Mouse (Mus musculus): Measurements from ENCODE around the gene Iqgap1.
A peak's percentile ranks its signal among the peaks of the same experiment; 100 is the strongest.

Iqgap1 gene

GRCm38 (mm10) chr7:80843176-80843575, 17.4 kb upstream of the Iqgap1 start:
- no peak for DNase-seq

- DNase-seq, result no peak
Measured at GRCm38 (mm10) chr7:80842132-80842531, 16.4 kb upstream of the Iqgap1 start.

DNA sequence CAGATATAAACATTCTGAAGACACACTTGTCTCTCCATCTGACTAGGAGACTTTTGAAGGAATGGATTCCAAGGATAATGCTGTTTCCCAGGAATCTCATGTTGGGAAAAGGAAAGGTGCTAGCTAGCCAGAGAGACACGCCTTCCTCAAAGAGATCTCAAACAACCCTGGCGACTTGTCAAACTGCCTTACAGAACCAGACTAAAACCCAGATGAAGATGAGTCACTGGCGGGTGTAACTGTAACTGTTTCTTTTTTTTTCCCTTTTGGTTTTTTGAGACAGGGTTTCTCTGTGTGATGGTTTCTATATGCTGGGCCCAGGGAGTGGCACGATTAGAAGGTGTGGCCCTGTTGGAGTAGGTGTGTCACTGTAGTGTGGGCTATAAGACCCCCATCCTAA, 15.2 kb upstream of the Iqgap1 start:
- no peak for DNase-seq

DNA sequence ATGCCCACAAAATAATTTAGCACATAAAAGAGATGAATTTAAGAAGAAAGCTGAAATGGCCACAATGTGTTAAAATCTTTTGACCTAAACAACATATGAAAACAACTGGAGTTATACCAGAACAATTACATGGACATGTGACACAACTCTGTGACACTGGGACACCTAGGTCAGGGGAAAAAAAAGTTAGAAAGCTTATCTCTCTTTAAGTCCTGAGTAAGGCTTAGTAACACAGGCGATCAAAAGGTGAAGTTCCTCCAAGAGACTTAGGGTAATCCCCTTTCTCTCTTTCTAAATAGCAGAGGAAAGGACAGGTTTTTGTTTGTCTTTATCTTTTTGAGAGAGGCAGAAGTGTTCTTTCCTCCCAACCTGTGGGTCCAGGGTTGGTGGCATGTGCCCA, 14.5 kb upstream of the Iqgap1 start:
- DNase-seq, result no peak

DNA sequence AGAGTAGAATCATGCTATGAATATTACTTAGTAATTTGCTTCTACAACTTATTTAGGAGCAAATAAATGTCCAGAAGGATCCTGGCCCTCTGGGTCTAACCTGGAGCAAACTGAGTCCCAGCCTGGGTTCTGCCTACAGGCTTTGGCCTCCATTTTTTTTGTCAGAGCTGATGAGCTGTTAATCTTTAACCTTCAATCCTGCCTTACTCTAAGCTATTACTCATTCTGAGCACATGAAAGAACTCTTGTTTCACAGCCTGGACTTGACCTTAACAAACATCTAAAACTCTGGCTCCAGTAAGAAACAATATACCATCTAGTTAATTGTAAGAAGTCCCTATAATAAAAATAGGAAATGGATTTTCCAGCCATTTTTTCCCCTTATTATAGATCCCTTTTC, 14.0 kb upstream of the Iqgap1 start:
- no peak for DNase-seq

- no peak for DNase-seq
Measured at GRCm38 (mm10) chr7:80838247-80838646, 12.5 kb upstream of the Iqgap1 start.

- DNase-seq, result peak in 1 of 2 experiments; percentile 30
Measured at GRCm38 (mm10) chr7:80837736-80838135, 12.0 kb upstream of the Iqgap1 start.

DNA sequence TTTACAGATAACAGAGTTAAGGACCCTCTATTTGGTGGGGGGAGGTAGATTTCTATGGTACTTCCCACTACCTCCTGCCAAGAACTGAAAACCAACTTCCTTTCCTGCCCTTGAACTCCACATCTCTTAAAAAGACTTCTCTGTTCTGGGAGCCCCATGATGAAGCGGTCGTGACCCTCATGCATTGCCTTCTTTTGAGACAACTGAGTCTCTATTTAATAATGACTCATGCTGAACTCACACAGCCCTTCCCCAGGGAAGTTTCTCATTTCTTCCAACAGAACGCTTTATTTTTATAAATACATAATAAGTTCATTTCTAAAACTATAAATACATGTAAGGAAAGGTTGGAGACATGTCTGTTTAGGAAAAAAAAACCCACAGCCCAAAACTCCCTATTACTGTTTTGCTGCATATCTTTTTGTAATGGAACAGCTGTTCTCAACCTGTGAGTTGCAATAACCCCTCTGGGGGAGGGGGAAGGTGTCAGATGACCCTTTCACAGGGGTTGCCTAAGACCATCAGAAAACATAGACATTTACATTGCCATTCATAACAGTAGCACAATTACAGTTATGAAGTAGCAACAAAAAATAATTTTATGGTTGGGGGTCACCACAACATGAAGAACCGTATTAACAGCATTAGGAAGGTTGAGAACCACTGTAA, 10.3 kb upstream of the Iqgap1 start:
- DNase-seq, result no peak

DNA sequence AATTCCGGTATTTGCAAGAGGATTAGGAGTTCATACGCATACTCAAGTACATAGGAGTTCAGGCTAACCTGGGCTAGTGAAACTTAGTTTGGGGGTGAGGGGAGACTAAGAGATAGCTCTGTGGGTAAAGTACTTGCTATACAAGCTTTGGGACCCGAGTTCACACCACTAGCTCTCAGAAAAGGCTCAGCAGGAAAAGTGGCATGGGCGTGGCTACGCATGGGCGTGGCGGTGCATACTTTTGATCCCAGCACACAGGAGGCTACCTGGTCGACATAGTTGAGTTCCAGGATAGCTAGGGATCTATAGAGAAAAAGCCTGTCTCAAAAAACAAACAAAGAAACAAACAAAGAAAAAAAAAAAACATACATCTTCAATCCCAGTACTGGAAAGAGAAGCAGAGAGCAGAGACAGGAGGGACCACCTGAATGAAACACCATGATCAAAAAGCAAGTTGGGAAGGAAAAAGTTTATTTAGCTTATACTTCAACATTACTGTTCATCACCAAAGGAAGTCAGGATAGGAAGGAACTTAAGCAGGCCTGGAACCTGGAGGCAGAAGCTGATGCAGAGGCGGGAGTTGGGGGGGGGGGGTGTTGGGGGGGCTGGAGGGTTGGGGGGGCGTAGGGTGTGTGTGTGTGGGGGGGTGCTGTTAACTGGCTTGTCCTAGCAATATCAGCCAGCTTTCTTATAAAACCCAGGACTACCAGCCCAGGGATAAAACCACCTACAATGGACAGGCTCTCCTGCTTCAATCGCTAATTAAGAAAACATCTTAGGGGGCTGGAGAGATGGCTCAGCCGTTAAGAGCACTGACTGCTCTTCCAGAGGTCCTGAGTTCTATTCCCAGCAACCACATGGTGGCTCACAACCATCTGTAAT, 8.1 kb upstream of the Iqgap1 start:
- DNase-seq, result no peak

- peak; percentile 72 to 83 for DNase-seq
Measured at GRCm38 (mm10) chr7:80832996-80833650, 7.3 kb upstream of the Iqgap1 start.

DNA sequence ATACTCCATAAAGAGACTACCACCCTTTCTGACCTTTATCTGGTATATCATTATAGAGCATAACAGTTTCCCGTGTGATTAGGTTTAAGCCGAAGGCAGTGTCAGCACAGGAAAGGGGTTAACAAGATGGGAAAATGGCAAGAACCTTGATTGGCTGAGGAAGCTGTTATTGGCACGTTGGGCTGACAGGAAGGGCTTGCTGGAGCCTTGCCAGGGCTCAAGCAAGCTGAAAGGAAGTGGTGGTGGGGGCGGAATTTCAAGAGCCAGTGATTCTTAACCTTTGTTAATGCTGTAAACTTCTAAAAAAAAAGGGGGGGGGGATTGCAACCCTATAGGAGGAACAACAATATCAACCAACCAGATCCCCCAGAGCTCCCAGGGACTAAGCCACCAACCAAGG, 6.4 kb upstream of the Iqgap1 start:
- DNase-seq, result peak; percentile 62 to 76

DNA sequence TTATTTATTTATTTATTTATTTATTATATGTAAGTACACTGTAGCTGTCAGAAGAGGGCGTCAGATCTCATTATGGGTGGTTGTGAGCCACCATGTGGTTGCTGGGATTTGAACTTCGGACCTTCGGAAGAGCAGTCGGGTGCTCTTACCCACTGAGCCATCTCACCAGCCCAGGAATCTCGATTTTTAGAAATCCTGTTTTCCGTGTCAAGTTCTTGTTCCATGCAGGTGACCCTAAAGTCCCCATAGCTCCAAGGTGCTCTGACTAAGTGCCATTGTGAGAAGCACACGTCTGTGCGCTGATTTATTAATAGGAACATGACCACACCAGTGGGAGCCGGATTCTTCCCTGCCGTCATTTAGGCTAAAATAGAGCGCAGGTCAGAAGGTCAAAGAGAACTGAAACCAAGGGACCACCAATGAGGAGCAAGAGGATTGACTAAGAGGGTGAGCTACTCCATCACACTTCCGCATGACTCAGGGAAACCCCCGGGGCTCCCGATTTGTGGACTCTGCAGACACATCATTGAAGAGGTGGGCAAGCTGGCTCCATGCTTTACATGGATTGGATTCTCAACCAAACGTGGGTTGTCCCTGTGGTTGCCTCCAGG, 4.5 kb upstream of the Iqgap1 start:
- no peak for DNase-seq

- peak; percentile 55 to 67 for DNase-seq
Measured at GRCm38 (mm10) chr7:80828146-80828860, 2.5 kb upstream of the Iqgap1 start.

- DNase-seq, result peak; percentile 32 to 55
Measured at GRCm38 (mm10) chr7:80823875-80824682, 1.7 kb downstream of the Iqgap1 start.

GRCm38 (mm10) chr7:80823267-80823666, 2.5 kb downstream of the Iqgap1 start:
- no peak for DNase-seq

DNA sequence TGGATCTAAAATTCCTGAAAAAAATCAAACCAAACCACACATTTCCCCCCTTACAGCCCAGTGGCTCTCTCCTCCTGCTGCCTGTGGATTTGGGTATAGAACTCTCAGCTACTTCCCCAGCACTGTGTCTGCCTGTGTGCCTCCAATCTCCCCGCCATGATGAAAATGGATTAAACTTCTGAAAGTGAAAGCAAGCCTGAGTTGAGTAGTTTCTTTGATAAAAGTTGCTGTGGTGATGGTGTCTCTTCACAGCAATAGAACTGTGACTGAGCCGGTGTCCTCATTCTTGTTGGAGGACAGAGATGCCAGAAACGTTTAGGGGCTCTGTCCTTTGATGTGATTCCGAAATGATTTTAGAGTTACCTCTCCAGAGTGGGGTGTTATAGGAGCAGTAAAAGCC, 4.9 kb downstream of the Iqgap1 start:
- DNase-seq, result no peak

DNA sequence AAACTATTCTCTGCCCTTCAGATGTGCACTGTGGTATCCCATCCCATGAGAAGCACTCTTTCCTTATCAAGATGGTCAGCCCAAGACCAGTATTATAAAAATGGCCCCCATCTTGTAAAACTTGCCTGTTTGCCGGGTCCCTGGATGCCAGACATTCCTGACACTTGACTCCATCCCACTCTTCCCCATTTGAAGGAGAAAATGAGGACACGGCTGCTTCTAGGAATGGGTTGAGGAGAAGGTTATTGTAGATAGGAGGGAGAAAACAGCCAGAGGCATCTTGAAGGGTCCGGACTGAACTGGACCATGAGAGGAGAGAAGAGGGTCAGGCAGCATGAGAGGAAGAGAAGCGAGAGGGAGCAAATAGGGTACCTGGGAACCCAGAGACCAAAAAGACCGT, 9.1 kb downstream of the Iqgap1 start:
- no peak for DNase-seq

GRCm38 (mm10) chr7:80813397-80813796, 12.4 kb downstream of the Iqgap1 start:
- no peak for DNase-seq

GRCm38 (mm10) chr7:80806331-80806730, 19.4 kb downstream of the Iqgap1 start:
- no peak for DNase-seq

DNA sequence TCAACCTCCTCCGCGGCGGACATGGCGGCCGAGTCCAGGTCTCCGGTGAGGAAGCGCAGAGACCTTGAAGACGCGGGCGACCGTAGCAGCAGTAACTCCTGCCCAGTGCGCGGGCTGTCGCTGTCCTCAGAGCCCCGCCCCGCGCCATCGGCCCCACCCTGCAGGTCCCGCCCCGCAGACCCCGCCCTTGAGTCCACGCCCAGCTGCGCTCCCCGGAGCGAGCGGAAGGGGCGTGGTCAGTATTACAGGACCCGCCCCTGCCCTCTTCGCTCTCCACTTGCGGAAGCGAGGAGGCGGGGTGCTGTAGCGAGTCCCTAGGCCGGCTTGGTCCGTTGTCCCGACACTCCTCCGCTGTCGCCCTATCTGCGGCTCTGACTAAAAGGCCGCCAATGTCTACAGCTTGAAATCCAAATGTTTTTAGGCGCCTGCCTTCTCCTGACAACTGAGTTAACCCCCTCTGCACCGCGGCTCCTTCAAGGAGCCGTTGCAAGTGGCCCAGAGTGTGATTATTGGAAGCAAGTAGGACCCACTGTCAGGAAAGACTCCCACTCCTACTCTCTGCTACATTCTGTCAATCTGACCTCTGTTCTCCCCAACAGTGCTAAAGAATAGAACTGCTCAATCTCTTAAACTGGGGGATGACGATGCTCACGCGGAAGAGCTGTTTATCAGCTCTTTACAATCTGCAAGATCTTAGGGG, 22.5 kb downstream of the Iqgap1 start:
- DNase-seq, result peak; percentile 96 to 98
